Mouse (Mus musculus): ENCODE data around the gene D430042O09Rik. TPM values are rescaled to one million over a fixed set of nuclear protein-coding genes. Genes with fewer than 3 reads are reported as not detected.

D430042O09Rik gene
- total RNA-seq, 2 experiments from 2014 or later, result 11.2 to 13.5 TPM

- intact Hi-C loops (cut with DNase I), result no loop called here
- no peak for DNase-seq (ENCODE audit: low spot score)
Measured at GRCm38 (mm10) chr7:125860421-125860820, 152.7 kb downstream of the D430042O09Rik start.

DNA sequence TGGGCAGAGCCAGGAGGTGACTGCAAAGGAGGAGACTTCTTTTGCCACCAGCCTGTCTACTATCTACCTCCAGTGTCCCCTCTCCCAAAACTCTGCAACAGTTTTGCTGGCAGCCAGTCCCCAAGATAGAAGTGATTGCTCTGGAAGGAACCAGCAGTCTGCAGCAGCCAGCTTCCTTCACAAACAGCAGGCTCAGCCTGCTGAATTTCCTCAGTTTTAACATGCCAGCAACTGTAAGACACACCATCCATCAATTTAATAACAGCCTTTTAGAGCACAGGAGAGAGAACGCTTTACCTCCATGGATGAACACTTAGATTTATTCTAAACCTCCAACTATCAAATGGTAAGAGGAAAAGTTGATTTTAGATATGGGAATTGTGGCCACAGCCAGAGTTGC is 156.3 kb downstream of the D430042O09Rik start:
- intact Hi-C loops (cut with DNase I), result no loop called here

DNA sequence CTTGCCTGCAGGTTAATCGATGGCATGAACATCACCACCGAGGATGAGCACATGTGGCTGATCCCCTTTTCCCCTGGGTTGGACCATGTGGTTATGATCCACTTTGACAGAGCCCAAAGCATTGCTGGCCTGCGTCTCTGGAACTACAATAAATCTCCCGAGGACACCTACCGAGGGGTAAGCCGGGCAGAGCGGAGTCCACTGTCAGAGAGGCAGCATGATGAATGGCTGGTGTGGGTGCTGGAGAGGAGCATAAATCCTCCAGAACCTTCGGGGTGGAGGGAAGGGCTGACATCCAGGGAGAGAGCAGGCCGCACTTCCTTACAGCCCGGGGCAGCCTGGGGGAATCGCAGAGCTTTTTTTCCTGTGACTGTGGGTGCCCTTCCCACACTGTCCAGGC is 157.5 kb downstream of the D430042O09Rik start:
- DNase-seq (ENCODE audit: low spot score), result no peak
- intact Hi-C loops (cut with DNase I), result no loop called here

More for the DNA sequence above, 156.3 kb downstream of the D430042O09Rik start:
- no peak for DNase-seq (ENCODE audit: low spot score)

DNA sequence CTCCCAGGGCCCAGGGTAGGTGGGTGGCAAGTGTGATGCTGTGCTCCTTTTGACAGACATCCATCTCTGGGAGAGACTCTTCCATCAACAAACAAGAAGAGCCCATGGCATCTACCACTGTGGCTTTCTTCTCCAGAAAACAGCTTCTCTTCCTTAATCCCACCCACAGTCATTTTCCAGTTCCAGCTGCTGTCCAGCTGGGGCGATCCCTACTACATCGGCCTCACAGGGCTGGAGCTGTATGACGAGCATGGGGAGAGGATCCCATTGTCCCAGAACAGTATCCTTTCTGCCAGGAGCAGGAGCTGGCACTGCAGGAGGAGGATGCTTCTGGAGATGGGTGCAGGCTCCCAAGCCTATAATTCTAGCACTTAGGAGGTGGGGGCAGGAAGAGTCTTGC is 160.9 kb downstream of the D430042O09Rik start:
- no peak for DNase-seq (ENCODE audit: low spot score)
- intact Hi-C loops (cut with DNase I), result no loop called here

DNA sequence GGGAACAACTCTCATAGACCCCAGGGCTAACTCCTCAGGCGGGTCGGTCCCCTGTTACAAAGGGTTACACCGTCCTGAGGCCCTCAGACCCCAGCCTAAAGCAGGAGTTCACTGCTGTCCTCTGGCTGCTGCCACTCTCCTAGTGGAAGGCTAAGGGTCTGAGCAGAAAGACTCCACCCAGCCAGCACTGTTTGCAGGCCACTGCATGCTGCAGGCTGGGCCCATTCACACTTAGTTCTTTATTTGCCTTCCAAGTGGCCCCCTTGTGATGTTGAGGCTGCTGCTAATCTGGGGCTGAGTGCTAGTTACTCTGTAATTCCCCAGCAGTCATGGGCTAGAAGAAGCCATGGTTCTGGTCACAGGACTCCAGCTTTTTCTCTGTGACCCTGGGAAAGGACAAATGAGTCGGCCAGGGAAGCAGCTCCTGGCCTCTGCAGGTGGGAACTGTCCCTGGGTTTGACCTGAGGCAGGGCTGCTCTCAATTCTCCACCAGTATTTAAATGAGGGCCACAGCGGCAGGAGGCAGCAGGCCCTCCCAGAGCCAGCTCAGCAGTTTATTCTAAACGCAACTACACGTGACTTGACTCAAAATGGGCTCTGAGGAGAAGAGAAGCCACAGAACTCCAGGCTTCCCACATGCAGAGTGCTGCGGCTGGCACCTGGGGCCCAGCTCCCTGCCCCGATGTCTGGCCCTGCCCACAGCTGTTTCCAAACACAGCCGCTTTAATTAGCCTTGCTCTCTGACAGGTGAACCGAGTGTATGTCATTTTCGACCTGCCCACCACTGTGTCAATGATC is 163.9 kb downstream of the D430042O09Rik start:
- no peak for DNase-seq (ENCODE audit: low spot score)
- intact Hi-C loops (cut with DNase I), result no loop called here

DNA sequence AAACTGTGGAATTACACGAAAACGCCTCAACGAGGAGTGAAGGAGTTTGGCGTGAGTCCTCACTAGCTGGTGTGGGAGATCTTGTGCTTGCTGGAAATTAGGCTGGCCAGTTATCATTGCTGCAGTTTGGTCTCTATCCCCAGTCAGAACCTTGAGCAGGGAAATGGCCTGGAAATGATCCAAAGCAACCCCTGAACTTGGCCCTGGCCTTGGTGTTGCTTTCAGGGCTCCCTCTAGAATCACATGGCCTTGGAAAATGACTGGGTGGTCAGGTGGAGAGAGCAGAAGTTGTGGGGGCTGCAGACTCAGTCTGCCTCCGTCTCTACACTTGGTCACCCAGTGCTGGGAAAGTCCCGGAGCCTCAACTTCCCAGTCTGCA is 164.5 kb downstream of the D430042O09Rik start:
- no peak for DNase-seq (ENCODE audit: low spot score)
- intact Hi-C loops (cut with DNase I), result no loop called here

- DNase-seq (ENCODE audit: low spot score), result no peak
- intact Hi-C loops (cut with DNase I), result no loop called here
Measured at GRCm38 (mm10) chr7:125872874-125873273, 165.2 kb downstream of the D430042O09Rik start.

DNA sequence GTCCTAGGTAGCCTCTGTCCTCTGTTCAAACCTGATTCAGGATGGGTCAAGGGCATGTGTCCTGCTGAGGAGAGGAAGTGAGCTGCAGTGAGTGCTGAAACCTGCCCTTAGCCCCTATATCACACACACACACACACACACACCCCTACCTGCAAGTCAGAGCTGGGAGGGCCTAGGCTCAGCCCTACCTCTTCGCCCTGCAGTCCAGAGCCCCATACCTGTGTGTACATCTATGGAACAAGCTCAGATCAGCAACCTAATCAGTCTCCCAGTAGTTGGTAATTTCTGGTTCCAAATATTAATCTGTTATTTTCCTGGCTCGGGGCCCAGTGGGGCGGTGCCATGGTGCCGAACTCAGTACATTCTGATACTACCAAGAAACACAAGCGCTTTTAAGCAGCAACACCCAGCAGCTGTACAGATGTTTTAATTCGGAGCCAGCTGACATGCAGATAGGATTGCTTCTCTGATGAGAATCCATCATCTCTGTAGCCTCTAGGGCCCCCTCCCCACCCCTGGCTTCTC is 166.3 kb downstream of the D430042O09Rik start:
- intact Hi-C loops (cut with DNase I), result no loop called here
- DNase-seq (ENCODE audit: low spot score), result no peak

- no peak for DNase-seq (ENCODE audit: low spot score)
- intact Hi-C loops (cut with DNase I), result no loop called here
Measured at GRCm38 (mm10) chr7:125878040-125878439, 170.4 kb downstream of the D430042O09Rik start.

DNA sequence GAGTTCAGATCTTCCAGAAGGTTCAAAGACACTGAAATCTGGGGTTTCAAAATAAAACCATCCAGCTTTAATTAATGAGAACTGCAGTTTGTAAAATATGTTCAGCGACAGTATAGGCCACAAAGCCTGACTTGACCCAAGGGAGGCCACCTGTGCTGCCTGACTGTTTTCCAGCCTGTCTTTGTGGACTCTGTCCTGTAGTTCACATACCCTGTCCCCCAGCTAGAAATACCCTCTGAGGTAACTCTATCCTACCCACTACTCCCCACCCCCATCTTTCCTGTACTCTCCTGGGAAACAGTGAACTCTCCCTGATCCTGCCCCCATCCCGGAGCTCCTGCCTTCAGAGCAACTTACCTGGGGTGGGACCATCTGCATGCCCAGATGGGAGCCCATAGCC is 175.5 kb downstream of the D430042O09Rik start:
- DNase-seq (ENCODE audit: low spot score), result no peak
- intact Hi-C loops (cut with DNase I), result no loop called here

- no peak for DNase-seq (ENCODE audit: low spot score)
- intact Hi-C loops (cut with DNase I), result no loop called here
Measured at GRCm38 (mm10) chr7:125886116-125886680, 178.5 kb downstream of the D430042O09Rik start.

DNA sequence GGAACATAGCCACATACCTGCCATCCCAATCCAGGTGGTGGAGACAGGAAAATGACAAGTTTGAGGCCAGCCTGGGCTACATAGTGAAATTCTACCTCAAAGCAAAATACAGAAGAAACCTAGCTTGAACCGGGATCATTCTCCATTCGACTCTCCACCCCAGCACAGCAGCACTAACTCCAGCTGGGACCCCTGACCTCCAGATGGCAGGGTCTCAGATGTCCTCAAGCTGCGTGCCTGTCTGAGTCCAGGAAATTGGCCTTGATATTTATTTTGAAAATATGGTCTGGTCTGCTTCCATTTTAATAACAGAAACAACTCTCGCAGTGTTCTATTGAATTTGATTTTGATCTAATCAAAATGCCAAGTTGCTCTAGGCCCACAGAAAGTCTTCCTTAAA is 179.4 kb downstream of the D430042O09Rik start:
- intact Hi-C loops (cut with DNase I), result no loop called here
- no peak for DNase-seq (ENCODE audit: low spot score)

GRCm38 (mm10) chr7:125887761-125888160 is 180.1 kb downstream of the D430042O09Rik start:
- intact Hi-C loops (cut with DNase I), result no loop called here
- no peak for DNase-seq (ENCODE audit: low spot score)

GRCm38 (mm10) chr7:125888373-125888772 is 180.7 kb downstream of the D430042O09Rik start:
- DNase-seq (ENCODE audit: low spot score), result peak; percentile 39

GRCm38 (mm10) chr7:125893621-125894020 is 185.9 kb downstream of the D430042O09Rik start:
- intact Hi-C loops (cut with DNase I), result no loop called here
- DNase-seq (ENCODE audit: low spot score), result no peak

More at GRCm38 (mm10) chr7:125888373-125888772, 180.7 kb downstream of the D430042O09Rik start:
- intact Hi-C loops (cut with DNase I), result no loop called here

- no peak for DNase-seq (ENCODE audit: low spot score)
- intact Hi-C loops (cut with DNase I), result no loop called here
Measured at GRCm38 (mm10) chr7:125897059-125897458, 189.4 kb downstream of the D430042O09Rik start.

GRCm38 (mm10) chr7:125899036-125899435 is 191.3 kb downstream of the D430042O09Rik start:
- DNase-seq (ENCODE audit: low spot score), result peak; percentile 46
- intact Hi-C loops (cut with DNase I), result no loop called here

GRCm38 (mm10) chr7:125899916-125900315 is 192.2 kb downstream of the D430042O09Rik start:
- intact Hi-C loops (cut with DNase I), result no loop called here
- DNase-seq (ENCODE audit: low spot score), result no peak

- intact Hi-C loops (cut with DNase I), result no loop called here
- no peak for DNase-seq (ENCODE audit: low spot score)
Measured at GRCm38 (mm10) chr7:125900386-125901161, 192.9 kb downstream of the D430042O09Rik start.

DNA sequence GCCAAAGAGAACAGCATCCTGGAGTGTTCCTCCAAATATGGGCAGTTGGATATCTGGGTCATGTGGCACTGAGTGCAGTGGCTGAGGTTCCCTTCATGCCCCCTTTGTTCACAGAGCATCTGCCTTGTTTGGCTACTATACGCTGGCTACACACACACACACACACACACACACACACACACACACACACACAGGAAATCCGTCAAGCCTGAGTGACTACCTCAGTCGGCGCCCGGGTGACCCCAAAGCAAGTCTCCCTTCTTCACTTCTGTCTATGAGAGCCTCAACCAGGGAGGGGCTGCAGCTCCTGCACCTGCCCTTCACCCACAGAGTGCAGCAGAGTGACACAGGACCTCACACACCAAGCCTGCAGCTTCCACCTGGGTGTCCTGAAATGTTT is 213.1 kb downstream of the D430042O09Rik start:
- intact Hi-C loops (cut with DNase I), result no loop called here
- no peak for DNase-seq (ENCODE audit: low spot score)

DNA sequence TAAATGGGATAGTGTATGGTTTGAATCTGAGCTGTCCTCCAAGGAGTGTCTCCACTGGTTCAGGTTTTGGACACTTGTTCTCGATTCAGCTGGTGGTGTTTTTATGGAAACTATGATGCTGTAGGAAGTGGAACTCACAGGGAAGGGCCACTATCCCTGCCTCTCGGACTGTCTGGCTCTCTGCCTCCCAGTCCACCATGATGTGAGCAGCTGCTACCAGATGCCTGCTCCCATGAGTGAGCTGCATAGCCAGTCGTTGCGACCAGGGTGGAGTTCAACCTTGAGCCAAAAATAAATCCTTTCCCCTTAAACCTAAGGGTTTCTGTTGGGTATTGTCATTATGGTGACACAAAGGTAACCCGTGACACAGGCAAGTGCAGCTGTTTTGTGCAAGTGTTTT is 216.4 kb downstream of the D430042O09Rik start:
- no peak for DNase-seq (ENCODE audit: low spot score)
- intact Hi-C loops (cut with DNase I), result no loop called here
